Mouse (Mus musculus) cerebellum, postnatal 36 days (tissue): Measurements from ENCODE around the gene St5.
A peak's percentile ranks its signal among the peaks of the same experiment; 100 is the strongest.

Experiments
- DNase-seq, 2 experiments: peaks; one replicate each; pipeline ENCODE4 v3.0.0; 2021 to 2022; ENCODE audit warnings: mixed read lengths in 2 of 2

The St5 gene

DNA sequence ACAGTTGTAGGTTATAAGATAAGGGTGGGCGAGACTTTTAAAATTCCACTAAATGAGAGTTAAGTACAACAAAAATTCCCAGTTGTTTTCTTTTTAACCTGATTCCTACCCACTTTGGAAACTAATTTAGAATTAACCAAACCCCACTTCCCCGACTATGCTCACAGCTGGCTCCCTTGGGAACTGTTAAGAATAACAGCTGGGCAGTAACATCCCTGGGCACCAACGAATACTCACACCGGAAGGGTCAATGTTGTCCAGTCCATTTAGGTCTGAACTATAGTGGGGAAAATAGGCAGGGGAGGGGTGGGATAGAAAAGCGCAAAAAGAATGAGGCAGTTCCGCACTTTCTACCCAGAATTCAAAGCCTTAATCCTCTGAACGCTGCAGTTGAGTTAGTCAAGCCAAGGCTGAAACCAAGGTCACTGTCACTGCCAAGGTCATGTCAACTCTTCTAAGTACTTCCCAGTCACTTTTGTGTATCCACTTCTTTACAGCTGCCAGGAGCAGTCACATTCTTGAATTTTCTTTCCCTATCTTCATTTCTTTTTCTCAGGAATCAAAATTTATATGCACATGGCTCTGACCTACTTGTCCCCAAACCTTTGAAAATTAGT lies 96.3 kb downstream of the St5 start:
- DNase-seq: no peak

DNA sequence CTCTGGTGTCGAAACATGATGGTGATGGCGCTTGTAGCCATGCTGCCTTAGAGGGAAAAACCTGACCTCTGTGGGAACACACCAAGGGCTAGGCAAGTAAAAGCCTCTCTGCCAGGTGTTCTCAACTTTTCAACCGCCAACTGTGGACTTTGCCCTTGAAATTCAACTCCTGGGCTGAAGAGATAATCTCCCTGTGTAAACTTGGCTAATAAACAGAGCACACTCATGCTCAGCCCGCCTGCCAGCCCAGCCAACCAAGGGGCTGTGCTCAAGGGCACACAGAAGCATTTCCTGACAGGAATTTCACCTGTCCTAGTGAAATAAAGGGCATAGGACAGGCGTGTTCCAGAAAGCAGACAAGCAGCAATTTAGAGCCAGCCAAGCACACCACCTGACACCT lies 100.8 kb downstream of the St5 start:
- DNase-seq: no peak

- no peak for DNase-seq
These were observed 101.4 kb downstream of the St5 start for GRCm38 (mm10) chr7:109602022-109602421.

GRCm38 (mm10) chr7:109600702-109601101 lies 102.7 kb downstream of the St5 start:
- no peak for DNase-seq

DNA sequence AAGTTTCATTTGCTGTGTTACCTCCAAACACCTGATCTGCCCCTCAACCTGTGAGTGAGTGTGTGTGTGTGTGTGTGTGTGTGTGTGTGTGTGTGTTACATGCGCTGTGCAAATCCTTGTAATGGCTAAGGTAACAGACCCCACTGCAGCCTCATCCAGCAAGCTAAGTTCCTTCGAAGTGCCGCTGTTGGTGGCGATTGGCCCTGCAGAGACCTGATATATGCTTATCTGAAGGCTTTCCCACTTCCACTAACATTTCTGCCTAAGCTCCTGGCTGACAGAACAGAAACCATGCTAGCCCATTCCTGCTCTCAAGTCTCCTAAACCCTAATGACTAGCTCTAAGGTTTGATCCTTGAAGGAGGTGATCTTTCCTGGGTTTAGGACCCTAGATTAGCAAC lies 103.4 kb downstream of the St5 start:
- DNase-seq: no peak

GRCm38 (mm10) chr7:109594845-109595531 lies 108.4 kb downstream of the St5 start:
- DNase-seq: no peak

DNA sequence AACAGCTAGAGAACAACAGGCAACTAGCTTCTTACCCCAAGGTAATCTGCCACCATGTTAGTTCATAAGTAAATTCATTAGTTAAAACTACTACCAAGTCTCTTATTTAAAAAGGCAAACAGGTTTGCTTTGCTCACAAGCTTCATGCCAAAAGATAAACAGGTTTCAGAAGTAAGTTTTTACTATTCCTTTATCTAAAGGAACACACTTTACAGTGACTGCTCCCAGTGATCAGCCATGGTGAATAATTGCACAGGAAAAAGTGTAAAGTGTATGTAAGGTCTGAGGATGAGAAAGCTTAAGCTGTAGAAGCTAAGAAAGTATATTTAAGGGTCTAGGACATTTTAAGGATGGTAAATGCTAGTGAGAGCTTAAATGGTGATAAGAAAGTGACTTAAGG lies 109.4 kb downstream of the St5 start:
- no peak for DNase-seq

DNA sequence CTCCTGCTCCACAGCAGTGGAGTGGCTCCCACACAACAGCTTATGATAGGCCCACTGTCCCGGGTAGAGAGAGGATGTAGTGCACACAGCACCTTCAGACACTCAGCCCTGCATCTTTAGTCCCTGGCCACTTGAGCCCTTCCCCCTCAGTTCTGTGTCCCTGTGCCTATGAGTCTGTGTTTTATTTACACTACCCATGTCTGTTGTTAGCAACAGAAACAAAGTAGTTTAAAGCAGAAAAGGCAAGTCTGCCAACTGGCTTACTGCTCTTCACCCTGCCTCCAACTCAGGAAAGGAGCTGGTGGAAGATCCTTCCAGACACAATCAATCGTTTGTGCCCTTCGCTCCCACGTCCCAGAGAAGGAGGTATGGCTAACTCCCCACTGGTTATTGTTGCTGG lies 111.2 kb downstream of the St5 start:
- DNase-seq: no peak

GRCm38 (mm10) chr7:109590576-109590975 lies 112.8 kb downstream of the St5 start:
- no peak for DNase-seq

DNA sequence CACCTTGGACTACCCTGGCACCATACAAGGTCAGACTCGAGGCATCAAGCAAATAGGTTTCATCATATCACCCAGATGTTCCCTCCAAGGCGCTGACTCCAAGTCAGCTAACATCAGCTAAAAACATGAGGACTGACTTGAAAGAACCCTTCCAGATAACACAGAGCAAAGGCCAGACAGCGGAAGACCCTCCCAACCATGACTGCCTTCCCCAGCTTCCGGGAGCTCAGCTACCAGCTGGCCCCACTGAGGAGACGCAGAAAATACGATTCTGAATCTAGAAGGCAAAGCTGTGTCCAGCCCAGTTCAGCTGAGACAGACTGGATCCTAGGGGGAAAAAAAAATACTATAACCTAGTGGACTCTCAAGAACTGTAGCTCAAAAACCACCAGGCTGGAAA lies 114.4 kb downstream of the St5 start:
- DNase-seq: no peak

- no peak for DNase-seq
These were observed 115.3 kb downstream of the St5 start for GRCm38 (mm10) chr7:109588145-109588544.

- no peak for DNase-seq
These were observed 118.9 kb downstream of the St5 start for GRCm38 (mm10) chr7:109584467-109584866.

DNA sequence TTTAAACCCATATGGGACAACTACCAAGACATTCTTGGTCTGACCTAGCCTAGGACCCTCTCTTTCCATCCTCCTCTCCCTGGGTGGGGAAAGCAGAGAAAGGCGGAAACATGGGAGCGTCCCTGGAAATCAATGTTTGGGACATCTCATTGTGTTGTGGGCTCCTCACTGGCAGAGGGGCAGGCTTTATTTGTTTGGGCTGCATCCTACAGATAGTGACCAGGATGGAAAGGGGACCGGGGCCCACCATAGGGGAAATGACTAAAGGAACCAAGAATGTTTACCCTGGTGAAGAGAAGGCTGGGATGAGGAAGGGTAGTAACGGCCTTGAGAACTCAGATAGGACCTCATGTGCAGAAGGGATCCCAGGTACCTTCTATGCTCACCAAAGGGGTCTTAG lies 122.9 kb downstream of the St5 start:
- DNase-seq: no peak

- DNase-seq: no peak
These were observed 123.7 kb downstream of the St5 start for GRCm38 (mm10) chr7:109579585-109580307.

DNA sequence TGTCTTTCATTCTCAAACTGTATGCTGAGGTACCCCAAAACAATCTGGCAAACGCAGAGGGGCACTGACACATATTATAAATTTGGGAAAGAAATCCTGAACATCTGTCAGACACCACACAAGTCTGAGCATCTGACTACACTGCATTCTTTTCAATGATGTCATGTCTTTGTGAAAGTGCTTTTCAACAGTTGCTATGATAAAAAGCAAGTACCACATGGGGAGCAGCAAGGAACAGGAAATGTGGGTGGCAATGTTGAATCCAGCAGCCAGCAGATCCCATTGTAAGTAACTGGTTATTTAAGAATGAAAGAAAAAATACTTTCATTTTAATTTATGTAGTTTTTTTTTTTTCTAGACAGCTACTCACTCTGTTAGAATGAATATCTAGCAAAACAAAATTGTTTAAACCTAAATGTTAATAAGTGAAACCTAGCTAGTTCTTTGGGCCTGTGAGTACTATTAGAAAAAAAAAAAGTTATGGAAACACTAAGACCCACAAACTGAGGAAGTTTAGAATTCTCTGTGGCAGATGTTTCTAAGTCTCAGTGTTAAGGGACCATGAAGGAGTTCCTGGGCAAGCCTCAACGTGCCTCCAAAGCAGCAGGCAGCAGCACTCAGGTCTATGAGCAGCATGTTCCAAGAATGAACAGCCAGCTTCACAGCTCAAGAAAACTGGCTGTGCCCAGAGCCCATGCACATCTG lies 124.4 kb downstream of the St5 start:
- no peak for DNase-seq

DNA sequence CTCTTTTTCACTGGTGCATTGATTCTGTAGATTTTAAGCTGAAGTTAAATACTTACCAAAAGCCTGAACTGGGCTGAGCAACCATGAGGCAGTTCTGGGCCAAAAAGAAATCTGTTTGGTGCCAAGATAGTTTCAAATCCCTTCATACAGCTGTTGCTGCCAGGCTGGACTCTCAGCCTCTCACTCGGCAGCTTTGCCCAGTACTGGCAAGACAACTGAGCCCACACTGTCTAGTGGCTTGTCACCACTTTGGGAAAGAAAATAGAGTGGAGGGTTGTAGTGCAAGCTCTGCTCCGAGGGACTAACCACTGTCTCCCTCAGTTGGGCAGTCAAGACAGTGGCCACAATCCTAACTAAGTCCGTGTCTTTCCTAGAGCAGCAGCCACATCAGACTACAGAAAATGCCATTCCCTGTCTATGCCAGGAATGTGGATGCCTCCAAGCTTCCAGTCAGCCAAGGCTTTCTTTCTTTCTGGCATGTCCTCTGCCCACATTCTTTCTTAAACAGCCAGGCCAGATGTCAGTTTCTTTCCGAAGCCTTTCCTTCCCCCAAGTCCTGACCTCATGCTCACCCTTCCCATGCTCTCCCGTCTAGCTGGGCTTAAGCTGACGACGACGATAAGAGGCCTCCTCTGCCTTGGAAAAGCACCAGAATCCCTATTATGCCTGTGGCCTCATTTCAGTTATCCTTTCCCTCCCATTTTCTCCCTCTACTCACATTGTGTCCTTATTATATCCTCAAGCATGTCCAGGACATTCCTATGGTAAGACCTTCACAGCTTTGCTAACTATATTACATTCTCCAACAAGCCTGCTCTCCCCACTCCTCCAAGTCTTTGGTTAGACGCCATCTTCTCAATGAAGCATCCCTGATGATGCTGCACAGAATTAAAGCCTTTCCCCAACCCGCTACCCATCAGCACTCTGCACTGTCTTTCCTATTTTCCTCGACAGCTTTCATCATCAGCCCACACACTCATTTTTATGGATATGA lies 126.8 kb downstream of the St5 start:
- no peak for DNase-seq

DNA sequence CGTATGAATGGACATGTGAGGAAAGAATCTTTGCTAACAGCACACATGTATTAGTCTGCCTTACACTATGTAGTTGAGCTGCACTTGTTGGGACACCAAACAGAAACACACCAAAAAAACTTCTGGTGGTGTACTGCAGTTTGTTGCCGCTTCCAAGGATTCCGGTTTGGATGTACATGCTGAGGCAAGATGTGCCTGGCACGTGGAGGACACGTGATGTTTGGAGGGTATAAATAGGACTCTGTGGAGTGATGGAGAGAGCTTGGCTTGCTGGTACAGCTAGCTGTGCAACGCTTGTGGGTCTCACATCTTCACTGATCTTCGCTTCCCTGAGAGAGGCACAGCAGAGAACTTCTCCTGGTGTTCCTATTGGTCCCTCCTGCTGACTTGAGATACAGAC lies 129.2 kb downstream of the St5 start:
- DNase-seq: peak in 1 of 2 experiments; percentile 26

DNA sequence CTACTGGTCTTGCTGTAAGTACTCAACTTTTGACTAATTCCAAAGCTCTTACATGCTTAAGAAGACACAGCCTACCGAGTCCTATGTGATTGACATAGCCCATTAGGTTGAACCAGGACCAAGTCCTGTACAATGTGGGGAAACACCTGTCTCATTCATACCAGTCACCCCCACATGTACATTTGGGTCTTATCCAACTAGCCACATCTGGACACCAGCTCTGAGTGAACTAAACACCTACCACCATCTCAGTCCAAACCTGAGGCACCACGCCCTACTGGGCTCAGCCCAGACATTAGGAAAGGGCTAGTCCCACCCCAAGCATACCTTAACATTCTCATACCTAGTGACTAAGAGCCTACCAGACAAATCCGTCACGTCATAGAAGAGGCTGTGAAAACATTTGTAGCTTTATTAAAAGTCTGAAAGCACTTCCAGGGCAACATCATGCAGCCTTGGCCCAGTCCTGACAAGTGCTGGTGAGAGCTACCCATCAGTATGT lies 135.0 kb downstream of the St5 start:
- DNase-seq: no peak

DNA sequence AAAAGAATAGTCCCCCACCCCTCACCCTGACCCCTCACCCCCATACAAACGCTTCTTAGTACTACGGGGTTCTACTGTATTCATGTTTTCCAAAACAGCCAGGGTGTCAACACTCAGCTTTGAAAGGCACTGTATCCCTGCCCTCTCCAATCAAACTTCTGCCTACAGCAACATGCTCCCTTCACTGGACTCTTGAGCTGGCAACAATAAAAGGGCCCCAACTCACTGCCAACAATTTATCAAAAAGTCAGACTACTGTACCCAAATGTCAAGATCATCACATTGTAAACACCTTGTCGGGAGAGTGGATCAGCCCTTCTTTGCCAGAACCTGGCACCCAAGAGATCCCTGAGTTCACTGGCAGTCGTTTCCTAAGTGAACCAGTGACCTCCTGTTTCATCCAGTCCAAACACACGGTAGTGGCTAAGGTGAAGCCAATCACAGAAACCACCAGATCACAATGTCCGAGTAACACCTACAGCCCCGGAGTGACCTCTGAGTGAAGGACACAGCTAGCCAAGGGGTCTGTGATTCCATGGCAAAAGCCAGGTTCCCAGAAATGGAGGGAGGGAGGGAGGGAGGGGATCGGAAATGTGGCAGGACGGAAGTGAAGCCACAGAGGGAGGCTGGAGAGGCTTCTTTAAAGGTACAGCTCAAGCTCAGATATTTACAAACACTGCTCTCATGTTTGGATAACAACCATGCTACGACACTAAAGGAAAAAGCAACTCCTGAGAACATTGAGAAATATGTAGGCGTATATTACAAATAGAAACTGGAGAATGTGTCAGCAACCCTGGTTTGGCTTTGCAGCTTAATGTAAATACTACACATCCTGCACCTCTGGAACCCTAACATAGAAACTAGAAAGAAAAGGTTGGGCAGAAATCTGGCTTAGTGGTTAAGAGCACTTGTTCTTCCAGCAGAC lies 136.3 kb downstream of the St5 start:
- no peak for DNase-seq

DNA sequence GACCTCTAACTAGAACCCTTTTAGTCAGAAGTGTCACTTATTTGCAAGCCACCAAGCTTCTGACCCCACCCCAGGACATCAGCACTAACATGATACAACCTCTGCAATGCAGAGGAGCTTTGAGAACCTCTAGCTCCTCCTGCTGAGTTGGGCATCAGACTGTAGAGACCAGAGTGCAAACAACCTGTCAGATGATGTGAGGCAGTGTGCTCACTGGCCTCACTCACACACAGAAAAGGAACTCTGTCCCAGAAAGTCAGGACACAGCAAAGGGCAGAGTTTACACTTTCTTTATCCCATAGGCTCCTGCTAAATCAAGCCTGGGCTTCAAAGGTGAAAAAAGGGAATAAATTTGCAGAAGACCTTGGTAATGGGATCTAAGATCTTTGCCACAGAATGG lies 137.1 kb downstream of the St5 start:
- no peak for DNase-seq

DNA sequence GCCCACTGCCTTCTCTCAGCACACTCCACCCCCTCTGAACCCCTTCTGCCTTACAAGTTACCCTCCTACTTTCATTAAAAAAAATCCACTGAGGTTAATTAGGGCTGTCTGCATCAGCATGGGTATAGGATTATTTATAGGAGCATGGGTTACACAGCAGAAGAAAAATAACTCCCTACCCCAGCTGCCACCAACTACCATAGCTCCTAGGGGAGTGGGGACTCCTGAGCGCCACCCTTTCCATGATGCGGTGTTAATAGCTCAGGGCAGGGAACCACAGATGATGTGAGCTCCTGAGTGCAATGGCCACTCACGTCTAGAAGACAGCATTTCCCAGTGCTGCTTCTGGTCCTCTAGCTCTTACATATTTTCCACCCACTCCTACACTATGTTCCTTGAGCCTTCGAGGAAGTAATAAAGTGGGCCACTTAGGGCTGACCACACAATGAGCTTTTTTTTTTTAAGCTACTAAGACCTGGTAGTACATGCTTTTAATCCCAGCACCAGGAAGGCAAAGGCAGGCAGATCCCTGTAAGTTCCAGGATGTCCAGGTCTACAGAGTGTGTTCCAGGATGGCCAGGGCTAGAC lies 139.5 kb downstream of the St5 start:
- DNase-seq: no peak
